In genomic region chr10:59296261-59296660, GRCm38 (mm10) we compare ENCODE assay signal across 7 mouse cellular contexts. TPM values are rescaled to one million over a fixed set of nuclear protein-coding genes. Genes with fewer than 3 reads are reported as not detected.
DNase-seq lines count a peak whose midpoint lies in the region; ATAC-seq and TF ChIP-seq lines count a peak whose summit lies in the region.

No protein-coding gene starts in this region.

- no peaks in the 10 kb centered on the region for H3K9me3 ChIP-seq in intestine, postnatal 0 days (ENCODE audit: control insufficient read depth)
- H3K9me3 ChIP-seq in midbrain, embryonic 14.5 days (ENCODE audit: control insufficient read depth, low read length) = no peaks in the 10 kb centered on the region

- no peak overlapping the region for H3K9ac ChIP-seq in intestine, postnatal 0 days (ENCODE audit: low read depth, low read length)
- no peak overlapping the region for H3K9ac ChIP-seq in midbrain, embryonic 14.5 days (replicated peaks; ENCODE audit: low read length)

- H3K4me3 ChIP-seq in intestine, postnatal 0 days (ENCODE audit: low read depth, low read length) = no peak overlapping the region
- no peak overlapping the region for H3K4me3 ChIP-seq in midbrain, embryonic 14.5 days (replicated peaks; ENCODE audit: low read depth, low read length)

- no peaks in the 10 kb centered on the region for H3K4me1 ChIP-seq in intestine, postnatal 0 days (replicated peaks; ENCODE audit: control insufficient read depth, insufficient read depth, low read length)
- H3K4me1 ChIP-seq in midbrain, embryonic 14.5 days (ENCODE audit: control insufficient read depth, insufficient read depth, low read length) = no peaks in the 10 kb centered on the region

- 30% methylated on average over 5 of the region's 5 CpGs for WGBS in intestine, postnatal 0 days
- WGBS in midbrain, embryonic 14.5 days = 32% methylated on average over 5 of the region's 5 CpGs

- peak; percentile 99 for TF ChIP-seq CTCF in intestine, postnatal 0 days (IDR thresholded peaks at IDR 0.05; ENCODE audit: low read depth)

- no peak overlapping the region for H3K4me2 ChIP-seq in intestine, postnatal 0 days (replicated peaks; ENCODE audit: low read depth)
- H3K4me2 ChIP-seq in midbrain, embryonic 14.5 days (ENCODE audit: low read length) = no peak overlapping the region

- H3K27me3 ChIP-seq in intestine, postnatal 0 days (replicated peaks; ENCODE audit: control insufficient read depth, insufficient read depth, low read length) = no peaks in the 10 kb centered on the region
- no peaks in the 10 kb centered on the region for H3K27me3 ChIP-seq in midbrain, embryonic 14.5 days (ENCODE audit: control insufficient read depth, insufficient read depth, low read length)

- peak; percentile 76 for DNase-seq in adrenal gland, adult 2 months
- peak; percentile 92 for DNase-seq in embryo, embryonic 10 days (ENCODE audit: low spot score)
- DNase-seq in gastrocnemius, postnatal 4 days (ENCODE audit: low spot score in 2 of 2) = peak; percentile 63 to 82
- peak; percentile 78 for DNase-seq in left cerebral cortex, postnatal 4 days
- DNase-seq in midbrain, embryonic 14.5 days = peak; percentile 87
- DNase-seq in spleen, adult 12 weeks (ENCODE audit: low spot score) = peak; percentile 58

- no peak overlapping the region for H3K27ac ChIP-seq in intestine, postnatal 0 days (ENCODE audit: low read depth, low read length)
- H3K27ac ChIP-seq in midbrain, embryonic 14.5 days (replicated peaks; ENCODE audit: low read depth, low read length) = no peak overlapping the region

- ATAC-seq in intestine, postnatal 0 days = peak; percentile 8; the same call in 1 of the 2 replicates
- ATAC-seq in midbrain, embryonic 14.5 days (ENCODE audit: low FRiP score, low TSS enrichment) = peak; percentile 59; the same call in 1 of the 2 replicates

- intact Hi-C loops in left cerebral cortex, postnatal 4 days (cut with DNase I) = loop anchor here (5.0 to 10.0 kb wide), 2 partner anchors 191 to 571 kb away; no protein-coding TSS in a partner anchor

- no peaks in the 10 kb centered on the region for H3K36me3 ChIP-seq in intestine, postnatal 0 days (ENCODE audit: control insufficient read depth, insufficient read depth)
- H3K36me3 ChIP-seq in midbrain, embryonic 14.5 days (ENCODE audit: control insufficient read depth, insufficient read depth, low read length) = no peaks in the 10 kb centered on the region

RNA-seq across cellular contexts. Expression of gene P4ha1, which starts 26.8 kb away (rescaled TPM):
- 10 to 100 TPM; 44.4 to 79.9 TPM for total RNA-seq in adrenal gland, adult 2 months (2021)
- polyA plus RNA-seq in adrenal gland, adult 2 months (2012; rRNA removed) = 4.7 and 7.6 TPM in 2 replicates
- 10 to 100 TPM; 39.2 to 41.0 TPM for total RNA-seq in gastrocnemius, postnatal 4 days (2021)
- 8.7 TPM in 2 replicates for polyA plus RNA-seq in intestine, postnatal 0 days (2015; fragmentation: Nextera tagmentation; extraction: Ambion mirVana)
- 10 to 100 TPM; 21.1 to 21.8 TPM for total RNA-seq in left cerebral cortex, postnatal 4 days (2021)
- polyA plus RNA-seq in midbrain, embryonic 14.5 days (2014; fragmentation: Nextera tagmentation; extraction: Ambion mirVana) = 15.7 and 22.4 TPM in 2 replicates
